In the genomic region with DNA sequence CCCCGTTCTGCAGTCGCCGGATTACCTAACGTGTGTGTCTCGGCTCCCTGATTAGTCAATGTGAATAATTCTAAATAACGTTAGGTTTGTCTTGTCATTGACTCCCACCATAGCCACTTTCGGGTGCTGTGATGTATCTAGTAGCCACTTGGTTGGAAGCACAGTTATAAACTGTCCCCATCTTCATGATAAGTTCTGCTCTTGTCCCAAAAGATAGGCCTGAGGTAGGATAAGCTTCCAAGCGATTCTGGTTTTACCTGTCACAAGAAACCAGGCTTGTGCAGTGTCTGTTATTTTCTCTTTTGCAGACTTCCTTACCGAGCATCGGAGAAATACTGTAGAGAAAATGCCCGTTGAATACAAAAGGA, we compare ENCODE assay signal across 8 mouse cellular contexts. TPM values are rescaled to one million over a fixed set of nuclear protein-coding genes. Genes with fewer than 3 reads are reported as not detected.
DNase-seq lines count a peak whose midpoint lies in the region; ATAC-seq and TF ChIP-seq lines count a peak whose summit lies in the region.

No protein-coding gene starts in this region.

- ATAC-seq in hindbrain, embryonic 15.5 days (ENCODE audit: low FRiP score, low read depth), result no peak
- ATAC-seq in midbrain, embryonic 15.5 days (replicated peaks), result no peak; the same call in 1 of the 2 replicates

- no peaks in the 10 kb centered on the region for H3K27me3 ChIP-seq in kidney, adult 2 months (replicated peaks; ENCODE audit: control insufficient read depth, insufficient read depth, low read length)
- no peaks in the 10 kb centered on the region for H3K27me3 ChIP-seq in hindbrain, embryonic 15.5 days
- H3K27me3 ChIP-seq in midbrain, embryonic 15.5 days (replicated peaks), result no peaks in the 10 kb centered on the region

- no peak overlapping the region for H3K27ac ChIP-seq in kidney, adult 2 months (ENCODE audit: insufficient read depth, low read depth, low read length)
- peak overlapping the region; percentile 72 for H3K27ac ChIP-seq in bone marrow, adult 2 months (ENCODE audit: control insufficient read depth, insufficient read depth, low read depth, low read length, poor library complexity)
- peak overlapping the region; percentile 73 for H3K27ac ChIP-seq in hindbrain, embryonic 15.5 days (replicated peaks)
- H3K27ac ChIP-seq in midbrain, embryonic 15.5 days, result peak overlapping the region; percentile 76

- no peak for TF ChIP-seq CTCF in kidney, adult 2 months (conservative IDR thresholded peaks at IDR 0.05; ENCODE audit: insufficient read depth, insufficient read length, low read depth, low read length)
- TF ChIP-seq CTCF in bone marrow, adult 2 months (IDR thresholded peaks at IDR 0.05; ENCODE audit: control insufficient read depth, insufficient read depth, low read length), result no peak

- no peaks in the 10 kb centered on the region for H3K9me3 ChIP-seq in hindbrain, embryonic 15.5 days
- H3K9me3 ChIP-seq in midbrain, embryonic 15.5 days, result no peaks in the 10 kb centered on the region

- 7% methylated on average over 11 of the region's 11 CpGs for WGBS in kidney, adult 2 months
- WGBS in bone marrow, adult 2 months, result 1% methylated on average over 11 of the region's 11 CpGs
- WGBS in hindbrain, embryonic 15.5 days, result 8% methylated on average over 11 of the region's 11 CpGs
- 7% methylated on average over 11 of the region's 11 CpGs for WGBS in midbrain, embryonic 15.5 days

- peak overlapping the region; percentile 65 for H3K4me2 ChIP-seq in hindbrain, embryonic 15.5 days
- H3K4me2 ChIP-seq in midbrain, embryonic 15.5 days, result peak overlapping the region; percentile 66

- H3K4me1 ChIP-seq in kidney, adult 2 months (ENCODE audit: control insufficient read depth, insufficient read depth, low read length), result no peaks in the 10 kb centered on the region
- H3K4me1 ChIP-seq in bone marrow, adult 2 months (ENCODE audit: control insufficient read depth, insufficient read depth, low read length), result no peaks in the 10 kb centered on the region; the same call in 1 of the 2 replicates
- H3K4me1 ChIP-seq in hindbrain, embryonic 15.5 days (replicated peaks), result peaks cover 13% of the 10 kb centered on the region
- peaks cover 11% of the 10 kb centered on the region for H3K4me1 ChIP-seq in midbrain, embryonic 15.5 days

- H3K36me3 ChIP-seq in kidney, adult 2 months (ENCODE audit: control insufficient read depth, insufficient read depth, low read length), result no peaks in the 10 kb centered on the region
- no peaks in the 10 kb centered on the region for H3K36me3 ChIP-seq in hindbrain, embryonic 15.5 days
- no peaks in the 10 kb centered on the region for H3K36me3 ChIP-seq in midbrain, embryonic 15.5 days (replicated peaks)

- H3K9ac ChIP-seq in hindbrain, embryonic 15.5 days, result peak overlapping the region; percentile 76
- peak overlapping the region; percentile 96 for H3K9ac ChIP-seq in midbrain, embryonic 15.5 days

- TF ChIP-seq POLR2A in kidney, adult 2 months (IDR thresholded peaks at IDR 0.05; ENCODE audit: low read depth, low read length), result no peak
- TF ChIP-seq POLR2A in bone marrow, adult 2 months (IDR thresholded peaks at IDR 0.05; ENCODE audit: borderline replicate concordance, control insufficient read depth, low read depth, low read length), result no peak

- peak overlapping the region; percentile 72 for H3K4me3 ChIP-seq in kidney, adult 2 months (ENCODE audit: insufficient read depth, low read depth, low read length)
- H3K4me3 ChIP-seq in bone marrow, adult 2 months (replicated peaks; ENCODE audit: control insufficient read depth, low read depth, low read length), result peak overlapping the region; percentile 76
- peak overlapping the region; percentile 69 for H3K4me3 ChIP-seq in hindbrain, embryonic 15.5 days
- H3K4me3 ChIP-seq in midbrain, embryonic 15.5 days, result peak overlapping the region; percentile 92

- DNase-seq in kidney, adult 2 months, result no peak
- DNase-seq in kidney, adult 18-20 months, result no peak
- DNase-seq in urinary bladder, postnatal 10 days (ENCODE audit: low spot score), result no peak
- no peak for DNase-seq in left cerebral cortex, adult 9 months (ENCODE audit: low spot score in 2 of 2)
- no peak for DNase-seq in cerebellum, postnatal 4 days (ENCODE audit: low spot score in 2 of 2)

RNA-seq across cellular contexts. Expression of gene Brca2, which starts 0.4 kb away (rescaled TPM):
- polyA plus RNA-seq in kidney, adult 2 months (2012; rRNA removed), result 2.2 and 2.5 TPM in 2 replicates
- 19.7 and 23.3 TPM in 2 replicates for polyA plus RNA-seq in bone marrow, adult 2 months (2011; ENCODE audit: insufficient read depth, insufficient read length, low replicate concordance, missing spikeins)
- 14.3 and 16.8 TPM in 2 replicates for polyA plus RNA-seq in hindbrain, embryonic 15.5 days (2015; fragmentation: Nextera tagmentation; extraction: Ambion mirVana)
- 11.9 and 14.5 TPM in 2 replicates for polyA plus RNA-seq in midbrain, embryonic 15.5 days (2015; fragmentation: Nextera tagmentation; extraction: Ambion mirVana)

RNA-seq across cellular contexts. Expression of gene Zar1l, which starts 4.9 kb away (rescaled TPM):
- polyA plus RNA-seq in kidney, adult 2 months (2012; rRNA removed), result not detected in 2 replicates
- polyA plus RNA-seq in bone marrow, adult 2 months (2011; ENCODE audit: insufficient read depth, insufficient read length, low replicate concordance, missing spikeins), result not detected in 2 replicates
- polyA plus RNA-seq in hindbrain, embryonic 15.5 days (2015; fragmentation: Nextera tagmentation; extraction: Ambion mirVana), result not detected in 2 replicates
- polyA plus RNA-seq in midbrain, embryonic 15.5 days (2015; fragmentation: Nextera tagmentation; extraction: Ambion mirVana), result not detected in 2 replicates
